Mouse (Mus musculus) heart, adult 18-20 months (tissue): Measurements from ENCODE around the gene Nrg4. TPM values are rescaled to one million over a fixed set of nuclear protein-coding genes. Genes with fewer than 3 reads are reported as not detected.
A peak's percentile ranks its signal among the peaks of the same experiment; 100 is the strongest.

Source experiments
- DNase-seq, 2 experiments: peaks; one replicate each; pipeline ENCODE4 v3.0.0; 2021 to 2022; ENCODE audit warnings: mixed read lengths in 1 of 2
- total RNA-seq, 2 experiments: library from RNA; stranded (reverse); gene quantifications; 2 replicates each; pipeline ENCODE4 v1.2.3; 2021

Gene Nrg4
- total RNA-seq, 2 experiments from 2014 or later = 1.6 to 6.1 TPM

- no peak for DNase-seq
Measured at GRCm38 (mm10) chr9:55322641-55323040, 4.0 kb downstream of the Nrg4 start.

GRCm38 (mm10) chr9:55313619-55314261 is 12.9 kb downstream of the Nrg4 start:
- DNase-seq = no peak

- peak; percentile 79 to 90 for DNase-seq
Measured at GRCm38 (mm10) chr9:55311560-55311959, 15.1 kb downstream of the Nrg4 start.

- peak in 1 of 2 experiments; percentile 29 for DNase-seq
Measured at GRCm38 (mm10) chr9:55308455-55308854, 18.2 kb downstream of the Nrg4 start.

GRCm38 (mm10) chr9:55307557-55307956 is 19.1 kb downstream of the Nrg4 start:
- no peak for DNase-seq

- no peak for DNase-seq
Measured at GRCm38 (mm10) chr9:55307066-55307465, 19.6 kb downstream of the Nrg4 start.

GRCm38 (mm10) chr9:55296221-55296620 is 30.4 kb downstream of the Nrg4 start:
- DNase-seq = no peak

- no peak for DNase-seq
Measured at GRCm38 (mm10) chr9:55291966-55292365, 34.7 kb downstream of the Nrg4 start.

GRCm38 (mm10) chr9:55289475-55290198 is 37.0 kb downstream of the Nrg4 start:
- no peak for DNase-seq

- no peak for DNase-seq
Measured at GRCm38 (mm10) chr9:55285197-55285596, 41.4 kb downstream of the Nrg4 start.

GRCm38 (mm10) chr9:55283516-55283915 is 43.1 kb downstream of the Nrg4 start:
- DNase-seq = peak; percentile 18 to 45

GRCm38 (mm10) chr9:55279114-55279825 is 47.4 kb downstream of the Nrg4 start:
- no peak for DNase-seq

GRCm38 (mm10) chr9:55277562-55277961 is 49.1 kb downstream of the Nrg4 start:
- peak; percentile 30 to 37 for DNase-seq

GRCm38 (mm10) chr9:55273906-55274305 is 52.7 kb downstream of the Nrg4 start:
- DNase-seq = no peak

GRCm38 (mm10) chr9:55271960-55272560 is 54.6 kb downstream of the Nrg4 start:
- DNase-seq = no peak

GRCm38 (mm10) chr9:55264356-55265302 is 62.0 kb downstream of the Nrg4 start:
- DNase-seq = no peak

GRCm38 (mm10) chr9:55259741-55260140 is 66.9 kb downstream of the Nrg4 start:
- peak in 1 of 2 experiments; percentile 59 for DNase-seq

GRCm38 (mm10) chr9:55257105-55257504 is 69.5 kb downstream of the Nrg4 start:
- no peak for DNase-seq

- peak; percentile 46 to 70 for DNase-seq
Measured at GRCm38 (mm10) chr9:55255604-55256003, 71.0 kb downstream of the Nrg4 start.

- DNase-seq = peak; percentile 40
Measured at GRCm38 (mm10) chr9:55255056-55255455, 71.6 kb downstream of the Nrg4 start.

GRCm38 (mm10) chr9:55253849-55254248 is 72.8 kb downstream of the Nrg4 start:
- peak in 1 of 2 experiments; percentile 55 for DNase-seq
